33 mouse cellular contexts compared by ENCODE assay signal in the genomic region with DNA sequence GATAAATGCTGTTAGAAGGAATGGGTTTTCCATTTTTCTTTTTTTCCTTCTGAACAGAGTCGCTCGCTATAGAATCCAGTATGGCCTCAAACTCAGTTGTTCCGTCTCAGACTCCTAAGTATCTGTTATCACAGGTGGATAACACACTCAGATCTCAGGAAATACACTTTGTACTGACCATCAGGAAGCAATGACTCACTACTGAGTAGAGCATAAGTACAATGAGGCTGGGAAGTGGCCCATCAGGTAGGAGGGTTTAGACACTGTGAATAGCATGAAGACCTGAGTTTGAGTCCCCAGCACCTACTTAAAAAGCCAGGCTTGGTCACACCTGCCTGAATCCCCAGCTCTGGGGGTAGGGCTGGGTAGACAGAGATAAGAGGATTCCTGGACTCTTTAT.
"Had no signal": no experiment of that assay in that cellular context is flagged by ENCODE, and none has a peak within 500 bp of the region (broad histone marks: within the 10 kb centered on the region; RNA-seq: fewer than 3 reads in every experiment).

No protein-coding gene starts in this region.

- H3K9me3 ChIP-seq: heart, embryonic 10.5 days; heart, embryonic 12.5 days; heart, embryonic 13.5 days; heart, embryonic 15.5 days; hindbrain, embryonic 12.5 days; hindbrain, embryonic 13.5 days; hindbrain, embryonic 15.5 days; kidney, embryonic 15.5 days had no signal

- DNase-seq: heart, postnatal 10 days; heart, postnatal 14 days; heart, postnatal 36 days; heart, postnatal 4 days; kidney, adult 11 months; kidney, adult 18-20 months; kidney, adult 2 months; kidney, adult 8-10 months; kidney, adult 9 months; kidney, postnatal 10 days; kidney, postnatal 14 days; kidney, postnatal 25 days; kidney, postnatal 36 days; kidney, postnatal 4 days; layer of hippocampus, adult 9-11 months; layer of hippocampus, postnatal 36 days had no signal

- H3K4me2 ChIP-seq: heart, embryonic 11.5 days; heart, embryonic 12.5 days; heart, embryonic 13.5 days; heart, embryonic 15.5 days; hindbrain, embryonic 12.5 days; hindbrain, embryonic 13.5 days; hindbrain, embryonic 14.5 days; hindbrain, embryonic 15.5 days; kidney, embryonic 15.5 days had no signal

- H3K27ac ChIP-seq: heart, embryonic 10.5 days; heart, embryonic 13.5 days; heart, embryonic 15.5 days; hindbrain, embryonic 10.5 days; hindbrain, embryonic 12.5 days; hindbrain, embryonic 13.5 days; hindbrain, embryonic 14.5 days; hindbrain, embryonic 15.5 days; hindbrain, postnatal 0 days; kidney, embryonic 15.5 days; kidney, postnatal 0 days; layer of hippocampus, adult 2 months; left cerebral cortex, adult 2 months had no signal

- H3K27me3 ChIP-seq: heart, embryonic 12.5 days; heart, embryonic 13.5 days; heart, embryonic 15.5 days; hindbrain, embryonic 12.5 days; hindbrain, embryonic 13.5 days; hindbrain, embryonic 15.5 days; kidney, embryonic 15.5 days had no signal

- H3K9ac ChIP-seq: heart, embryonic 12.5 days; heart, embryonic 13.5 days; heart, embryonic 15.5 days; hindbrain, embryonic 12.5 days; hindbrain, embryonic 13.5 days; hindbrain, embryonic 14.5 days; hindbrain, embryonic 15.5 days; kidney, embryonic 15.5 days had no signal

- H3K36me3 ChIP-seq: heart, embryonic 10.5 days; heart, embryonic 12.5 days; heart, embryonic 13.5 days; heart, embryonic 15.5 days; hindbrain, embryonic 10.5 days; hindbrain, embryonic 12.5 days; hindbrain, embryonic 13.5 days; hindbrain, embryonic 15.5 days; kidney, embryonic 15.5 days had no signal

- ATAC-seq: hindbrain, embryonic 16.5 days; hindbrain, postnatal 0 days; inflammation-experienced regulatory T-cells, adult 6 months had no signal

- H3K4me3 ChIP-seq: heart, embryonic 10.5 days; heart, embryonic 12.5 days; heart, embryonic 13.5 days; heart, embryonic 15.5 days; hindbrain, embryonic 10.5 days; hindbrain, embryonic 12.5 days; hindbrain, embryonic 13.5 days; hindbrain, embryonic 15.5 days; kidney, embryonic 15.5 days; layer of hippocampus, adult 2 months; left cerebral cortex, adult 2 months had no signal
